Mouse (Mus musculus): ENCODE data around the gene Rras. TPM values are rescaled to one million over a fixed set of nuclear protein-coding genes. Genes with fewer than 3 reads are reported as not detected.

Gene Rras
- 20.4 and 47.3 TPM in 2 replicates for polyA plus RNA-seq (2012; ENCODE audit: low replicate concordance)

GRCm38 (mm10) chr7:45017242-45018061, at the start of gene Rras:
Gene Rras, plus strand, starts transcription at chr7:45017961.

GRCm38 (mm10) chr7:44974383-44975116, 43.2 kb upstream of the Rras start, which contains the start of gene Cpt1c:
Gene Cpt1c, minus strand, starts transcription at chr7:44974851.

DNA sequence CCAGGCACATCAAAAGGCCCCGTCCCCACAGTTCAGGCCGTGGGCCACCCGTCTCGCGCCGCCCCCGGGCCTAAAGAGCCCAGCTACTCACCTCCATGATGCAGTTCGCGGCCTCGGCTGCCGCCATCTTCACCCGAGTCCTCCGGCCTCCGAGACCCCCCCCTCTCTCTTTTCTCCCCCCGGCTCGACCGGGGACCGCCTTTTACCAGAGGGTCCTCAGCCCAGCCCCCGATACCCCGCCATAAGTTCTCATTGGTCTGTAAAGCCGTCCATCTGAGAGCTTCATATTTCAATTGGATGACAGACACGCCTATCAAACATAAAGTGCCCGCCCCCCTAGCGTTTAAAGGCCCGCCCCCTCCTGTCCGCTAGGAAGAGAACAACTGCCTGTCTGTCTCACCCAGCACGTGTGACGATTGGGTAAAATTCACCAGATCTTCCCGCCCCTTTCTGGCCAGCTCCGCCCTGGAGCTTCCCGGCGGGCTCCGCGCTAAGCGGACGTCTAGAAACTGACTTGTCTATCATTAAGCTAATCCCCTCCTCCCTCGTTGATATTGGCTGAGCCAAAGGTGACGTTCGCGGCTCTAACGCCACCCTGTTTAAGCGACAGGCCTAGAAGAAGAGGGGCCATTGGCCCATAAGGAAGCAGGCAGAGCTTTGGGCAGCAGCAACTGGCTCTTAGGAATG, 31.4 kb upstream of the Rras start, which contains the start of gene Prmt1:
Prmt1 (minus strand) TSS at position 377 of the 687 bp plus-strand sequence.

GRCm38 (mm10) chr7:44997231-44997939, 20.4 kb upstream of the Rras start, which contains the start of gene Irf3:
Gene Irf3, plus strand, starts transcription at chr7:44997648.

GRCm38 (mm10) chr7:44998501-44998955, 19.2 kb upstream of the Rras start, which contains the start of gene Bcl2l12:
Gene Bcl2l12, minus strand, starts transcription at chr7:44998712.

GRCm38 (mm10) chr7:45015957-45016612, 1.7 kb upstream of the Rras start, which contains the start of gene Scaf1:
Gene Scaf1, minus strand, starts transcription at chr7:45016363.

DNA sequence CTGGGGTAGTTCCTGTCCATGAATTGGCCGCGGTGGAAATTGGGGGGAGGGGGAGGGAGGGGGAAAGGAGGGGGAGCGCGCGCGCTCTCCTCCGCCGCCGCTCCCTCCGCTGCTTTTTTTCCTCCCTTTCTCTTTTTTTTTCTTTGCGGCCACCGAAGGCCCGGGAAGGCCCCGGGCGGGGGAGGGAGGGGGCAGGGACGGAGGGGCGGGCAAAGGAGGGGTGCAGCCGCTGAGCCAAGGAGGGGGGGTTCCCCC, 35.0 kb downstream of the Rras start, which contains the start of gene Prr12:
Prr12 (minus strand) TSS at position 20 of the 255 bp plus-strand sequence.

GRCm38 (mm10) chr7:45062239-45062835, 44.6 kb downstream of the Rras start, which contains the start of the genes Nosip and Prrg2:
Gene Nosip, plus strand, starts transcription at chr7:45062429.
Gene Prrg2, minus strand, starts transcription at chr7:45062677.

Other genes starting within 250 kb of the Rras start
- 31.2 and 81.5 TPM in 2 replicates for gene Nup62, start 201.9 kb upstream of the Rras start, polyA plus RNA-seq (2012; ENCODE audit: low replicate concordance)
- gene Il4i1, start 201.6 kb upstream of the Rras start, polyA plus RNA-seq (2012; ENCODE audit: low replicate concordance): 150 and 240 TPM in 2 replicates
- 25.4 and 45.2 TPM in 2 replicates for gene Atf5, start 201.3 kb upstream of the Rras start, polyA plus RNA-seq (2012; ENCODE audit: low replicate concordance)
- 167 and 687 TPM in 2 replicates for gene Akt1s1, start 169.0 kb upstream of the Rras start, polyA plus RNA-seq (2012; ENCODE audit: low replicate concordance)
- 121 and 132 TPM in 2 replicates for gene Tbc1d17, start 168.9 kb upstream of the Rras start, polyA plus RNA-seq (2012; ENCODE audit: low replicate concordance)
- gene Pnkp, start 160.8 kb upstream of the Rras start, polyA plus RNA-seq (2012; ENCODE audit: low replicate concordance): 55.0 and 91.1 TPM in 2 replicates
- 42.0 and 70.4 TPM in 2 replicates for gene Ptov1, start 148.2 kb upstream of the Rras start, polyA plus RNA-seq (2012; ENCODE audit: low replicate concordance)
- gene Med25, start 125.2 kb upstream of the Rras start, polyA plus RNA-seq (2012; ENCODE audit: low replicate concordance): 195 and 493 TPM in 2 replicates
- 68.5 and 164 TPM in 2 replicates for gene Fuz, start 121.9 kb upstream of the Rras start, polyA plus RNA-seq (2012; ENCODE audit: low replicate concordance)
- gene Ap2a1, start 88.5 kb upstream of the Rras start, polyA plus RNA-seq (2012; ENCODE audit: low replicate concordance): 86.3 and 94.0 TPM in 2 replicates
- gene Tsks, start 74.8 kb upstream of the Rras start, polyA plus RNA-seq (2012; ENCODE audit: low replicate concordance): 0.29 TPM in 1 of 2 replicates, not detected in the other
- gene Cpt1c, start 43.1 kb upstream of the Rras start, polyA plus RNA-seq (2012; ENCODE audit: low replicate concordance): 0.16 and 0.33 TPM in 2 replicates
- 20.1 and 51.4 TPM in 2 replicates for gene Prmt1, start 31.4 kb upstream of the Rras start, polyA plus RNA-seq (2012; ENCODE audit: low replicate concordance)
- 121 and 237 TPM in 2 replicates for gene Irf3, start 20.3 kb upstream of the Rras start, polyA plus RNA-seq (2012; ENCODE audit: low replicate concordance)
- gene Bcl2l12, start 19.2 kb upstream of the Rras start, polyA plus RNA-seq (2012; ENCODE audit: low replicate concordance): 98.8 and 137 TPM in 2 replicates
- gene Scaf1, start 1.6 kb upstream of the Rras start, polyA plus RNA-seq (2012; ENCODE audit: low replicate concordance): 147 and 361 TPM in 2 replicates
- 91.8 and 211 TPM in 2 replicates for gene Prr12, start 34.9 kb downstream of the Rras start, polyA plus RNA-seq (2012; ENCODE audit: low replicate concordance)
- gene Nosip, start 44.5 kb downstream of the Rras start, polyA plus RNA-seq (2012; ENCODE audit: low replicate concordance): 110 and 117 TPM in 2 replicates
- gene Prrg2, start 44.7 kb downstream of the Rras start, polyA plus RNA-seq (2012; ENCODE audit: low replicate concordance): 21.9 and 40.2 TPM in 2 replicates
- gene Rcn3, start 74.3 kb downstream of the Rras start, polyA plus RNA-seq (2012; ENCODE audit: low replicate concordance): 45.4 and 68.2 TPM in 2 replicates
- gene Fcgrt, start 85.9 kb downstream of the Rras start, polyA plus RNA-seq (2012; ENCODE audit: low replicate concordance): 210 and 322 TPM in 2 replicates
- 79.7 and 146 TPM in 2 replicates for gene Rps11, start 106.5 kb downstream of the Rras start, polyA plus RNA-seq (2012; ENCODE audit: low replicate concordance)
- gene Rpl13a, start 110.8 kb downstream of the Rras start, polyA plus RNA-seq (2012; ENCODE audit: low replicate concordance): 6,038 and 6,758 TPM in 2 replicates
- gene Gm45713, start 118.3 kb downstream of the Rras start, polyA plus RNA-seq (2012; ENCODE audit: low replicate concordance): 0.59 and 3.0 TPM in 2 replicates
- 106 and 107 TPM in 2 replicates for gene Flt3l, start 118.5 kb downstream of the Rras start, polyA plus RNA-seq (2012; ENCODE audit: low replicate concordance)
- gene Pih1d1, start 136.3 kb downstream of the Rras start, polyA plus RNA-seq (2012; ENCODE audit: low replicate concordance): 35.7 and 44.2 TPM in 2 replicates
- gene Aldh16a1, start 136.6 kb downstream of the Rras start, polyA plus RNA-seq (2012; ENCODE audit: low replicate concordance): 98.2 and 154 TPM in 2 replicates
- 0.10 and 0.24 TPM in 2 replicates for gene Slc17a7, start 146.0 kb downstream of the Rras start, polyA plus RNA-seq (2012; ENCODE audit: low replicate concordance)
- gene Gfy, start 161.6 kb downstream of the Rras start, polyA plus RNA-seq (2012; ENCODE audit: low replicate concordance): 0.10 TPM in 1 of 2 replicates, not detected in the other
- gene Pth2, start 163.0 kb downstream of the Rras start, polyA plus RNA-seq (2012; ENCODE audit: low replicate concordance): not detected in 2 replicates
- gene Ccdc155, start 186.9 kb downstream of the Rras start, polyA plus RNA-seq (2012; ENCODE audit: low replicate concordance): 0.47 and 0.54 TPM in 2 replicates
- gene Dkkl1, start 194.2 kb downstream of the Rras start, polyA plus RNA-seq (2012; ENCODE audit: low replicate concordance): 13.5 and 29.6 TPM in 2 replicates
- gene Tead2, start 197.8 kb downstream of the Rras start, polyA plus RNA-seq (2012; ENCODE audit: low replicate concordance): 0.09 and 0.62 TPM in 2 replicates
- gene Cd37, start 221.2 kb downstream of the Rras start, polyA plus RNA-seq (2012; ENCODE audit: low replicate concordance): 1,076 and 1,868 TPM in 2 replicates
- gene Slc6a16, start 223.1 kb downstream of the Rras start, polyA plus RNA-seq (2012; ENCODE audit: low replicate concordance): not detected in 2 replicates